Mouse (Mus musculus): ENCODE results near the gene Olfr497. TPM values are rescaled to one million over a fixed set of nuclear protein-coding genes. Genes with fewer than 3 reads are reported as not detected.

Gene Olfr497
- not detected in 2 replicates for polyA plus RNA-seq (2015; fragmentation: Nextera tagmentation; extraction: Ambion mirVana)

DNA sequence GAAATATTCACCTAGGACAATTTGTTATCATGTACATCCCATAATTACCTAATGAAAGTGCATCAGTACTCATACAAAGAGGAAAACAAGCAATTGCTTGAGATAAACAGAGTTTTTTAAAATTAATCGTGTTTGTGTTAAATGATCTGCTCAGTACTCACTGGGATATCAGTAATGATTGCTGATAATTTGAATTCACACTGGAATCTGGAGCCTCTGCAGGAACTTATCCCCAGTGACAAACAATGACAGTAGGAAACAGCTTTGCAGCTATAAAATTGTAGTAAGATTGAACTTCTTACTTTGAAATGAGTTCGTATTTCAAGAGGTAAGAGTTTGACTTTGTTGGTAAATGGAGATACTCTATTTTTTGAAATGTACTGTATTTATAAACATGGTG lies at the start of gene Olfr497:
Gene Olfr497 (plus strand): TSS at position 301 of the 400 bp plus-strand sequence.
- Histone ChIP-seq H3K4me3 (ENCODE audit: low read depth, low read length) (no peak within 1 kb of the TSS), H3K27me3 (replicated peaks; ENCODE audit: insufficient read depth, low read length) (no peaks in the 10 kb centered on the region), H3K9ac (replicated peaks; ENCODE audit: low read depth) (no peak within 1 kb of the TSS), H3K4me1 (ENCODE audit: insufficient read depth, low read depth, low read length) (no peaks in the 10 kb centered on the region), H3K27ac (ENCODE audit: low read length) (no peak within 1 kb of the TSS), H3K9me3 (ENCODE audit: low read length) (no peaks in the 10 kb centered on the region), H3K36me3 (ENCODE audit: insufficient read depth, low read length) (no peaks in the 10 kb centered on the region), H3K4me2 (replicated peaks; ENCODE audit: low read depth, low read length) (no peak within 1 kb of the TSS)
- DNase-seq (ENCODE audit: low spot score) (no peak), ATAC-seq (no peak)
- TF ChIP-seq EP300 (IDR thresholded peaks at IDR 0.05) (no peak), CTCF (IDR thresholded peaks at IDR 0.05) (no peak)
- WGBS = 68% methylated on average over 2 of the region's 2 CpGs

DNA sequence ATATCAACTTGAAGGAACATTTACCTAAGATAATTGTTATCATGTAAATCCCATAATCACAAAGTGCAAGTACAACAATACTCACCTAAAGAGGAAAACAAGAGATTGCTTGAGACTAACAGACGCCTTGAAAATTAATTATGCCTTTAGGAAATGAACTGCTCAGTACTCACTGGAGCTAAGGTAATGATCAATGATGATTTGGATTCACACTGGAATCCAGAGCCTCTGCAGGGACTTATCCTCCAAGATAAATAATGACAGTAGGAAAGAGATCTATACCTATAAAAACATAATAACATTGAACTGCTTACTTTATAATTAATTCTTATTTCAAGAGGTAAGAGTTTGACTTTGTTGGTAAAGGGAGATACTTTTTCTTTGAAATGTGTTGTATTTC lies 27.4 kb upstream of the Olfr497 start, which contains the start of gene Olfr495:
Gene Olfr495 (plus strand): TSS at position 301 of the 400 bp plus-strand sequence.
- Histone ChIP-seq H3K36me3 (ENCODE audit: insufficient read depth, low read length) (no peaks in the 10 kb centered on the region), H3K9me3 (ENCODE audit: low read length) (no peaks in the 10 kb centered on the region), H3K9ac (replicated peaks; ENCODE audit: low read depth) (no peak within 1 kb of the TSS), H3K4me3 (ENCODE audit: low read depth, low read length) (no peak within 1 kb of the TSS), H3K4me1 (ENCODE audit: insufficient read depth, low read depth, low read length) (no peaks in the 10 kb centered on the region), H3K27ac (ENCODE audit: low read length) (no peak within 1 kb of the TSS), H3K27me3 (replicated peaks; ENCODE audit: insufficient read depth, low read length) (no peaks in the 10 kb centered on the region), H3K4me2 (replicated peaks; ENCODE audit: low read depth, low read length) (no peak within 1 kb of the TSS)
- no peak for DNase-seq (ENCODE audit: low spot score)
- no peak for ATAC-seq
- WGBS = 70% methylated on average over 1 of the region's 1 CpGs
- no peak for TF ChIP-seq EP300 (IDR thresholded peaks at IDR 0.05)

DNA sequence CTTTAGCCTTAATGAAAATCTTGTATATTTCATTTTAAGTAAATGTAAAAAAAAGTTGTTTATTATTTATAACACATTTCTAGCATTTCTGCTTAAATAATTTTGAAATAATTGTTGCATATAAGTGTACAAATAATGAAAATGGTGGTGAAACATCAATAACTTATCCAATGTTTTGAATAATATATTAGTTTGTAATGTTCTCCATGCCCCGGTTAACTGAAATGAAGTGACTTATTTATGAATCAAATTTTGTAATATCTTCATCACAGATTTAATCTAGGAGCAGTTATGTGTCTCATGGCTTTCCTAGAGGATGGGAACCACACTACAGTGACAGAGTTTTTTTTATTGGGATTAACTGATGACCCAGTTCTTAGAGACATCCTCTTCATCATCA lies 44.8 kb downstream of the Olfr497 start, which contains the start of gene Olfr498:
Gene Olfr498 (plus strand): TSS at position 301 of the 400 bp plus-strand sequence.
- H3K9ac ChIP-seq (replicated peaks; ENCODE audit: low read depth) = no peak within 1 kb of the TSS
- ATAC-seq = no peak
- DNase-seq (ENCODE audit: low spot score) = no peak
- H3K9me3 ChIP-seq (ENCODE audit: low read length) = no peaks in the 10 kb centered on the region
- no peaks in the 10 kb centered on the region for H3K36me3 ChIP-seq (ENCODE audit: insufficient read depth, low read length)
- H3K4me2 ChIP-seq (replicated peaks; ENCODE audit: low read depth, low read length) = no peak within 1 kb of the TSS
- WGBS = 80% methylated on average over 1 of the region's 1 CpGs
- no peaks in the 10 kb centered on the region for H3K4me1 ChIP-seq (ENCODE audit: insufficient read depth, low read depth, low read length)
- H3K4me3 ChIP-seq (ENCODE audit: low read depth, low read length) = no peak within 1 kb of the TSS
- TF ChIP-seq CTCF (IDR thresholded peaks at IDR 0.05) (no peak), EP300 (IDR thresholded peaks at IDR 0.05) (no peak)
- H3K27ac ChIP-seq (ENCODE audit: low read length) = no peak within 1 kb of the TSS
- no peaks in the 10 kb centered on the region for H3K27me3 ChIP-seq (replicated peaks; ENCODE audit: insufficient read depth, low read length)

Other genes with a start within 250 kb of the Olfr497 start
- gene Olfr486, start 247.7 kb upstream of the Olfr497 start, polyA plus RNA-seq (2015; fragmentation: Nextera tagmentation; extraction: Ambion mirVana) = not detected in 2 replicates
- not detected in 2 replicates for gene Olfr487, start 205.8 kb upstream of the Olfr497 start, polyA plus RNA-seq (2015; fragmentation: Nextera tagmentation; extraction: Ambion mirVana)
- gene Olfr488, start 162.1 kb upstream of the Olfr497 start, polyA plus RNA-seq (2015; fragmentation: Nextera tagmentation; extraction: Ambion mirVana) = not detected in 2 replicates
- gene Olfr490, start 131.5 kb upstream of the Olfr497 start, polyA plus RNA-seq (2015; fragmentation: Nextera tagmentation; extraction: Ambion mirVana) = not detected in 2 replicates
- gene Olfr491, start 107.0 kb upstream of the Olfr497 start, polyA plus RNA-seq (2015; fragmentation: Nextera tagmentation; extraction: Ambion mirVana) = not detected in 2 replicates
- gene Olfr492, start 96.7 kb upstream of the Olfr497 start, polyA plus RNA-seq (2015; fragmentation: Nextera tagmentation; extraction: Ambion mirVana) = not detected in 2 replicates
- gene Olfr493, start 73.4 kb upstream of the Olfr497 start, polyA plus RNA-seq (2015; fragmentation: Nextera tagmentation; extraction: Ambion mirVana) = not detected in 2 replicates
- gene Olfr494, start 55.1 kb upstream of the Olfr497 start, polyA plus RNA-seq (2015; fragmentation: Nextera tagmentation; extraction: Ambion mirVana) = not detected in 2 replicates
- not detected in 2 replicates for gene Olfr495, start 27.3 kb upstream of the Olfr497 start, polyA plus RNA-seq (2015; fragmentation: Nextera tagmentation; extraction: Ambion mirVana)
- not detected in 2 replicates for gene Olfr498, start 44.9 kb downstream of the Olfr497 start, polyA plus RNA-seq (2015; fragmentation: Nextera tagmentation; extraction: Ambion mirVana)
- not detected in 2 replicates for gene Olfr502, start 104.6 kb downstream of the Olfr497 start, polyA plus RNA-seq (2015; fragmentation: Nextera tagmentation; extraction: Ambion mirVana)
- not detected in 2 replicates for gene Olfr503, start 124.1 kb downstream of the Olfr497 start, polyA plus RNA-seq (2015; fragmentation: Nextera tagmentation; extraction: Ambion mirVana)
- gene Olfr504, start 145.4 kb downstream of the Olfr497 start, polyA plus RNA-seq (2015; fragmentation: Nextera tagmentation; extraction: Ambion mirVana) = not detected in 2 replicates
- not detected in 2 replicates for gene Olfr506, start 190.4 kb downstream of the Olfr497 start, polyA plus RNA-seq (2015; fragmentation: Nextera tagmentation; extraction: Ambion mirVana)
- not detected in 2 replicates for gene Olfr507, start 201.4 kb downstream of the Olfr497 start, polyA plus RNA-seq (2015; fragmentation: Nextera tagmentation; extraction: Ambion mirVana)
- gene Olfr508, start 209.6 kb downstream of the Olfr497 start, polyA plus RNA-seq (2015; fragmentation: Nextera tagmentation; extraction: Ambion mirVana) = not detected in 2 replicates
- gene Olfr509, start 231.5 kb downstream of the Olfr497 start, polyA plus RNA-seq (2015; fragmentation: Nextera tagmentation; extraction: Ambion mirVana) = not detected in 2 replicates
- not detected in 2 replicates for gene Olfr510, start 246.0 kb downstream of the Olfr497 start, polyA plus RNA-seq (2015; fragmentation: Nextera tagmentation; extraction: Ambion mirVana)

Measured in lung, postnatal 0 days (tissue).